Mouse (Mus musculus): ENCODE measurements around the gene Tecpr1. TPM values are rescaled to one million over a fixed set of nuclear protein-coding genes. Genes with fewer than 3 reads are reported as not detected.
A peak's percentile ranks its signal among the peaks of the same experiment; 100 is the strongest.

The Tecpr1 gene
- total RNA-seq, 2 experiments from 2014 or later = 84.8 to 90.0 TPM

DNA sequence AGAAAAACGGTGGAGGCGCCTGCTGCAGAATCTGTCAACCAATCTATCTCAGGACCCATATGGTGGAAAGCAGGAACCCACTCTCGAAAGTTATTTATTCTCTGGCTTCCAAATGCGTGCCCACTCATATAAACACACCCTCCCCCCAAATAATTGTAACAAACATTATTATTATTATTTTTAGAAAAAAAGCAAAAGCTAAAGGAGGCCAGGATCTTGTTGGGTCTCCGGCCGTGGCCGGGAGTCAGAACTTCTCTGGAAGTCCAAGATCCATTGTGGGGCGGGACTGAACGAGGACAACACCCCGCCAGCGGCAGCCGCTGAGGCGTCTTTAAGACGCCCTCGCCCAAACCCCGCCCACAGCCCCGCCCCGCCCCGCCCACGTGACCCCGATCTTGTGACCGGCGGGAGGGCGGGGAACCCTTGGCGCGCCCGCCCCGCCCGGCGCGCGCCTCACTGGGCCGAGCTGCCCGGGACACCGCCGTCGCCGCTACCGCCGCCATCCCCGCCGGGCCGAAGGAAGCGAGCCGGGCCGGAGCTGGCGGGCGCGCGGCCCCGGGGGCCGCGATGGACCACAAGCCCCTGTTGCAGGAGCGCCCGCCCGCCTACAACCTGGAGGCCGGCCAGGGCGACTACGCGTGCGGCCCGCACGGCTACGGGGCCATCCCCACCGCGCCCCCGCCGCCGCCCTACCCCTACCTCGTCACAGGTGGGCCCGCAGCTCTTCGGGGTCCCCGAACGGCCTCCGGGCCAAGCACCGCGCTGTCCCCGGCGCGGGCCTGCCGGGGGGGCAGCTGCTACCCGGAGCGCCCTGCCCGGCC, 31.6 kb upstream of the Tecpr1 start:
- intact Hi-C loops (cut with DNase I) = no loop called here
- DNase-seq (ENCODE audit: low spot score in 2 of 2) = peak; percentile 76 to 80

- intact Hi-C loops (cut with DNase I) = no loop called here
- no peak for DNase-seq (ENCODE audit: low spot score in 2 of 2)
These were observed 30.9 kb upstream of the Tecpr1 start for GRCm38 (mm10) chr5:144254122-144254810.

GRCm38 (mm10) chr5:144253212-144253611, 29.8 kb upstream of the Tecpr1 start:
- DNase-seq (ENCODE audit: low spot score in 2 of 2) = no peak
- intact Hi-C loops (cut with DNase I) = no loop called here

GRCm38 (mm10) chr5:144251876-144252577, 28.6 kb upstream of the Tecpr1 start:
- no peak for DNase-seq (ENCODE audit: low spot score in 2 of 2)
- intact Hi-C loops (cut with DNase I) = no loop called here

GRCm38 (mm10) chr5:144249871-144250270, 26.5 kb upstream of the Tecpr1 start:
- intact Hi-C loops (cut with DNase I) = no loop called here
- DNase-seq (ENCODE audit: low spot score in 2 of 2) = no peak

DNA sequence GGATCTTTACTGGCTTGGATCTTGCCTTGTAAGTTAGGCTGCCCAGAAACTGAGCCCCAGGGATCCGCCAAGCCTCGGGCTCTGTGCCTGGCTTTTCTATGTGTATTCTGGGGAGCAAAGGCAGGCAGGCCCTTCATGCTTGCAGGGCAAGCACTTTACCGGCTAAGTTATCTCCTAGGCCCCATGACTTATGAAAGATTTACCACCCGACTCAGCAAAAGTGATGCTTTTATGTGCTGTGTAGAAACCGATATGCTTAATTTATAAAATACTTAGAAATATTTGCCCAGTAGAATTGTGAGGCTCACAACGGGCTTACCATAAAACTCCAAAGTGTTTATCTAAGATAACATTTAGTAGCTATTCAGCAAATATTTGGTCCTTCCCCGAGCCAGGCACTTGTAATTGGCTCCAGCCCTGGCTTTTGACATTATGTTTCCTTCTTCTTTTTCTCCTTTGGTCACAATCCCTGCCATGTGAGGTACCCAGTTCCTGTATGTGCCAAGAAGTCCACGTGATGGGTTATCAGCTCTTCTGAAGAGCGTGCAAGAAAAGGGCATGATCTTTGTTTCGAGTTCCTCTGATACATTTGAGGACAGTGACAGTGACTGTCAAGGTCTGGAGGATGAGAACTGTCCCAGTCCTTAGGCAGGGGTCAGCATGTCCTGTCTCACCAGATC, 24.6 kb upstream of the Tecpr1 start:
- intact Hi-C loops (cut with DNase I) = no loop called here
- DNase-seq (ENCODE audit: low spot score in 2 of 2) = no peak

DNA sequence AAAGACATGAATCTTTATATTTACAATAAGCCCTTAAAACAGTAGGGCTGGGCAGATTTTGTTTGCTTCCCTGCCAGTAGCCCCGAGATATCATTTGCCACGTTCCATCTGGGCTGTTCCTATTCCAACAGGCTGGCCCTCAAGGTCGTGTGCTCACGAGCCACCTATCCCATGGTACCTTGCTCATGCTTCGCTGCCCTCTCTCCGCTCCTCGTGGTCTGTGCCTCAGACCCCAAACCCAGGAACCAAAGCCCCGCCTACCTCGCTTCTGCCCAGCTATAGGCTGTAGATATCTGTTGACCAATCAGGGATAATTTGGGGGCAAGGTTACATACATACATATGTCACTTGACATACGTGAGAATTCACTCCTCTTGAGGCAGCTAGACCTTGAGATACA, 23.9 kb upstream of the Tecpr1 start:
- DNase-seq (ENCODE audit: low spot score in 2 of 2) = no peak
- intact Hi-C loops (cut with DNase I) = no loop called here

DNA sequence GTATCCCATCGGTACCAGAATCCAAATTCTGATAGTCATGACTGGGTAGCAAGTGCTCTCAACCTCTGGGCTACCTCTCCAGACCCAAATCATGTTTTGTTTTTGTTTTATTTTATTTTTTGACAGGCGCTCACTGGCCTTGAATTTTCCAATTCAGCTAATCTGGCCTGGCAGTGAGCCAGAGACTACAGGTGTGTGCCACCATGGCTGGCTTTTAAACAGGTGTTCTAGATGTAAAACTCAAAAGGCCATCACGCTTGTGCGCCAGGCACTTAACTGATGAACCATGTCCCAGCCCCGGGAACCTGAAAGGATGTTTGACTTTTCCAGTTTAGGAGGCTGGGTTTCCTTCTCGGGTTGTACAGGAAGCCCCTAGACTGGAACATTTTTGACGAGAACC, 23.3 kb upstream of the Tecpr1 start:
- intact Hi-C loops (cut with DNase I) = no loop called here
- DNase-seq (ENCODE audit: low spot score in 2 of 2) = no peak

GRCm38 (mm10) chr5:144245592-144245991, 22.2 kb upstream of the Tecpr1 start:
- no peak for DNase-seq (ENCODE audit: low spot score in 2 of 2)
- intact Hi-C loops (cut with DNase I) = no loop called here

- intact Hi-C loops (cut with DNase I) = no loop called here
- no peak for DNase-seq (ENCODE audit: low spot score in 2 of 2)
These were observed 20.6 kb upstream of the Tecpr1 start, which contains the start of gene Bri3 for GRCm38 (mm10) chr5:144243901-144244487. TSS of gene Bri3 (plus strand) at chr5:144244437.

- DNase-seq (ENCODE audit: low spot score in 2 of 2) = no peak
- intact Hi-C loops (cut with DNase I) = no loop called here
These were observed 15.6 kb upstream of the Tecpr1 start for GRCm38 (mm10) chr5:144238969-144239368.

- intact Hi-C loops (cut with DNase I) = no loop called here
- no peak for DNase-seq (ENCODE audit: low spot score in 2 of 2)
These were observed 11.3 kb upstream of the Tecpr1 start for GRCm38 (mm10) chr5:144234714-144235113.

- intact Hi-C loops (cut with DNase I) = no loop called here
- no peak for DNase-seq (ENCODE audit: low spot score in 2 of 2)
These were observed 10.8 kb upstream of the Tecpr1 start for GRCm38 (mm10) chr5:144234222-144234621.

GRCm38 (mm10) chr5:144232531-144232930, 9.1 kb upstream of the Tecpr1 start:
- no peak for DNase-seq (ENCODE audit: low spot score in 2 of 2)
- intact Hi-C loops (cut with DNase I) = no loop called here

GRCm38 (mm10) chr5:144231410-144231809, 8.0 kb upstream of the Tecpr1 start:
- intact Hi-C loops (cut with DNase I) = no loop called here
- no peak for DNase-seq (ENCODE audit: low spot score in 2 of 2)

DNA sequence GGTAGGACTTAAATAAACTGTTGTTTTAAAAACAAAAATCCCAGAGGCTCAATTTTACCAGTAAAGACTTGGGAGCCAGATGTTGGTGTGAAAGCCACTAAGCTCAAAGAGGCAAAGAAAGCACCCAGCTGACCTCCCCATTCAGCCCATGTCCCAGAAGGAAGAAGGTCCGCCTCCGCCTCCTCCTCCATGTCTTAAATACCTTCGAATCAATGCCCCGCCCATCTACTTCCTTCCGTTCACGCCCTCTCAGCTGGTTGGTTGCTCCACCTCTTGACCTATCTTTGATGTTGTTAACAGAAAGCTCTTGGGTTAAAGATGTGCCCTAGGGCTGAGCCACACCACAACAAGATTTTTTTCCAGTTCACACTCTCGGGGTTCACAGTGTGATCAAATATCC, 6.8 kb upstream of the Tecpr1 start:
- intact Hi-C loops (cut with DNase I) = no loop called here

GRCm38 (mm10) chr5:144226220-144226619, 2.8 kb upstream of the Tecpr1 start:
- DNase-seq (ENCODE audit: low spot score in 2 of 2) = no peak
- intact Hi-C loops (cut with DNase I) = no loop called here

More for the DNA sequence above, 6.8 kb upstream of the Tecpr1 start:
- DNase-seq (ENCODE audit: low spot score in 2 of 2) = no peak

DNA sequence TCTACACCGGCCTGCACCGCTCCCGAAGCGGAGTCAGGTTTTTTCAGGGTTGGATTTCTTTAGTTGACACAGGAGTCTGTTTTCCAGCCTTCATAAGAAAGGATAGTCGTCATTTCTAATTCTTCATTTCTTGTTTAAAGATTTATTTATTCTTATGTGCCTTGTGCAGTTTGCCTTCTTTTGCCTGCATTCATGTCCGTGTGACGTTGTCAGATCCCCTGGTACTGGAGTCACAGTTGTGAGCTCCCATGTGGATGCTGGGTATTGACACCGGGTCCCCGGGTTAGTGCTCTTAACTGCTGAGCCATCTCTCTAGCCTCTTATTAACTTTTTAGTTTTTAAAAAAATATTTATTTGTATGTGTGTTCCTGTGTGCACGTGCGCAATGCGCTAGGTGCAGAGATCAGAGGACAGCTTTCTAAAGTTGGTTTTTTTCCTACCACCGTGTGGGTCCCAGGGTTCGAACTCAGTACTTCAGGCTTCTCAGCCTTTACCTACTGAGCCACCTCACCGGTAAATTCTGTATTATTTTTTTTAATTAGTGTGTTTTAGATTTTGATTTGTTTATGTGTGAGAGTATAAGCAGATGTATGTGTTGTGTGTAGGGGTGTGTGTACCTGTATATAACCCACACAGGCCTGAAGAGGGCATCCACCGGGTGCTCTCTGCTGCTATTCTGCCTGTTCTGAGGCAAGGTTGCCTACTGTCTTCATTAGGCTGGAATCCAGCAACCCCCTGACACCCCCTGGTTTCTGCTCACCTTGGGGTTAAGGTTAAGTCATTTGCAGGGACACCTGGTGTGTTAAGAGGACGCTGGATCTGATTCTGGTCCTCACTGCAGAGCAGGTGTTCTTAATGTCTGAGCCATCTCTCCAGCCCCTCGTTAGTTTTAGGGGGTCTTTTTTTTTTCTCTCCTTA, 743 bp upstream of the Tecpr1 start:
- no peak for DNase-seq (ENCODE audit: low spot score in 2 of 2)
- intact Hi-C loops (cut with DNase I) = no loop called here
